Mouse (Mus musculus) liver, embryonic 14.5 days (tissue): ENCODE data around the gene Mrgprd. TPM values are rescaled to one million over a fixed set of nuclear protein-coding genes. Genes with fewer than 3 reads are reported as not detected.

Source experiments
- ATAC-seq: fragments of 200-750 bp; cut with Nextera tagmentation; 2 replicates; pipeline ENCODE4 v1.8.0; 2017; ENCODE audit warnings: moderate number of reproducible peaks, mild to moderate bottlenecking, moderate library complexity; ENCODE audit not compliant: insufficient read depth
- DNase-seq, 3 experiments: peaks; one replicate each; pipeline ENCODE4 v3.0.0-alpha.2; 2012 to 2013; ENCODE audit warnings: low read depth in 3 of 3, low spot score in 3 of 3
- H3K27ac ChIP-seq: fragments of 300-500 bp; sonication (generic); 2 replicates; pipeline ENCODE4 v1.5.1; 2014; ENCODE audit warnings: moderate library complexity, mild to moderate bottlenecking, control low read depth, inconsistent platforms
- H3K27me3 ChIP-seq: fragments of 300-500 bp; sonication (generic); 2 replicates; pipeline ENCODE4 v1.6.1; 2014; ENCODE audit warnings: mild to moderate bottlenecking, low read length, moderate library complexity; ENCODE audit not compliant: control insufficient read depth, insufficient read depth
- H3K36me3 ChIP-seq: fragments of 300-500 bp; sonication (generic); replicated peaks from 2 replicates; pipeline ENCODE4 v1.6.1; 2014; ENCODE audit warnings: low read depth; ENCODE audit not compliant: control insufficient read depth, insufficient read depth
- H3K4me1 ChIP-seq, 2 experiments: fragments of 200-500 bp in 1 of 2; fragments of 300-500 bp in 1 of 2; sonication (generic) in 1 of 2; replicated peaks; 2 replicates each; pipeline ENCODE4 v1.6.1; 2012 to 2014; ENCODE audit warnings: antibody characterized with exemption in 1 of 2, inconsistent platforms in 1 of 2, low read length in 1 of 2; ENCODE audit not compliant: control insufficient read depth in 2 of 2, insufficient read depth in 2 of 2
- H3K4me2 ChIP-seq: fragments of 300-500 bp; sonication (generic); 2 replicates; pipeline ENCODE4 v1.6.1; 2014; ENCODE audit warnings: low read depth, mild to moderate bottlenecking, control low read depth, moderate library complexity
- H3K4me3 ChIP-seq, 2 experiments: fragments of 200-500 bp in 1 of 2; fragments of 300-500 bp in 1 of 2; sonication (generic) in 1 of 2; 2 replicates each; pipeline ENCODE4 v1.5.1; 2012 to 2014; ENCODE audit warnings: low read depth in 2 of 2, low read length in 2 of 2, mild to moderate bottlenecking in 2 of 2, control low read depth in 1 of 2, inconsistent platforms in 1 of 2, moderate library complexity in 1 of 2; ENCODE audit not compliant: insufficient read depth in 1 of 2
- H3K9ac ChIP-seq: fragments of 300-500 bp; sonication (generic); replicated peaks from 2 replicates; pipeline ENCODE4 v1.6.1; 2014; ENCODE audit warnings: mild to moderate bottlenecking, control low read depth, moderate library complexity
- H3K9me3 ChIP-seq: fragments of 300-500 bp; sonication (generic); 2 replicates; pipeline ENCODE4 v1.6.1; 2016; ENCODE audit warnings: low read length, mixed read lengths; ENCODE audit not compliant: control insufficient read depth
- CTCF ChIP-seq: IDR thresholded peaks from 2 replicates; pipeline ENCODE4 v1.5.1; 2016; ENCODE audit warnings: antibody characterized with exemption, low read depth, control low read depth
- EP300 ChIP-seq: IDR thresholded peaks from 2 replicates; pipeline ENCODE4 v1.6.1; 2016; ENCODE audit warnings: antibody characterized with exemption, low read depth
- WGBS: fragments of 180-500 bp; shearing (Covaris S2); extraction: QIAGEN DNeasy Blood & Tissue Kit; methylation state at CpG from one replicate; pipeline ENCODE4 v1.1.7; 2014; ENCODE audit not compliant: insufficient replicate concordance; 5-methylcytosine and 5-hydroxymethylcytosine counted together
- polyA plus RNA-seq, 2 experiments: library from polyadenylated mRNA; depleted of rRNA in 1 of 2; stranded (reverse) in 1 of 2; unstranded in 1 of 2; fragments of >200 nt; fragmentation: Nextera tagmentation in 1 of 2; extraction: Ambion mirVana in 1 of 2; gene quantifications; 2 replicates each; pipeline versions ENCODE4 v1.2.1 to v1.2.3; 2012 to 2014

The Mrgprd gene
- polyA plus RNA-seq, 2 experiments = not detected

DNA sequence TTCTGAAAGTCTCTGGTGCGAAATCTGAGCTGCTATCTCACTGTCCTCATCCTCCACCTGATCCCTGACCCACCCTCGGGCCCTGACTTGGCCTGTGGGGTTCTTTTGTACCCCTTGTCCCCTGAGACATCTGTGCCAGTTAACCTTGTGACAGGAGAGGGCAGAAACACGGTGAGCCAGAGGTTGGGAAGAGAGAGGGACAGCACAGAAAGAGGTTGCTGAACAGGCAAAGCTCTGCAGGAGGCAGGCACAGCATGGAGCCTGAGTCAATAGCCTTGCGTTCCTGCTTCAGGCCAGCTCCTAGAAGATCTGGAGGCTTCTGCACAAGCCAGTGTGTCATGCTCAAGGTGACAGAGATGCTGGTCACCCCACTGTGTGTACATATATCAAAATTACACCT is 9.0 kb downstream of the Mrgprd start:
- DNase-seq (no peak), ATAC-seq (no peak)
- Histone ChIP-seq H3K4me2 (no peak overlapping the region), H3K9ac (no peak overlapping the region), H3K27ac (no peak overlapping the region), H3K27me3 (no peaks in the 10 kb centered on the region), H3K9me3 (no peaks in the 10 kb centered on the region), H3K4me3 (no peak overlapping the region), H3K4me1 (no peaks in the 10 kb centered on the region), H3K36me3 (no peaks in the 10 kb centered on the region)
- WGBS = 24% methylated on average over 4 of the region's 4 CpGs
- TF ChIP-seq EP300 = no peak
- no peak for TF ChIP-seq CTCF

DNA sequence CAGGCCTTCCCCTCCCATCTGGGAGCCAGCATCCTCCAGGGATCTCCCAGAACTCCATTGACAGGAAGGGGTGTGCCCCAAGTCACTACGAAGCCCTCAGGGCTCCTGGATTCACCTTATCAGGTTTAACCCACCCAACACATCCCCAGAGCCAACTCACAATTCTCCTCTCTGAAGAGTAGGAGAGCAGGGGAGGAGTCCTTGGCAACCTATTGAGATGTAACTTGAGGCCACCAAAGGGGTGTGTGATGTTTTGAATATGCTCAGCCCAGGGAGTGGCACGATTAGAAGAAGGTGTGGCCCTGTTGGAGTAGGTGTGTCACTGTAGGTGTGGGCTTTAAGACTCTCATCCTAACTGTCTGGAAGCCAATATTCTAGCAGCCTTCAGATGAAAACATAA is 11.1 kb downstream of the Mrgprd start:
- 18% methylated on average over 2 of the region's 2 CpGs for WGBS
- ATAC-seq = 0 out of 2 replicates have a peak, but pooled peaks have one; percentile 28
- TF ChIP-seq EP300 (no peak), CTCF (no peak)

DNA sequence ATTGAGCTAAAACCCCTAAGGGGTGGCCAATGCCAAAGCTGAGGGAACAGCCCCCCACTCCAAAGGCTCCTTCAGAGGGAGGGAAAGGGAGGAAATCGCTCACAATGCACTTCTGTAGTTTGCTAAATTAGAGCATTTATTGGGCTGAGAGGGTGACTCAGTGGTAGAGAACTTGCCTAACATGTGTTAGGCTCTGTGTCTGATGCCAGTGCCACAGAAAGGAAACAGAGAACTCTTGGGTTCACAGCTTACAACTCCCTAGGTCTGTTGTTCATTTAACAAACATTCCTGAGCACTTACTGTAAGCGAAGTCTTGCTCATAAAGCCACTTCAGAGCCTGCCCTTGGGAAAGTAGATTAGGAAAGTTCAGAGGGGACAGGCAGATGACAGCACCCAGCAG is 15.3 kb downstream of the Mrgprd start:
- Histone ChIP-seq H3K9ac (no peak overlapping the region), H3K9me3 (no peaks in the 10 kb centered on the region), H3K36me3 (no peaks in the 10 kb centered on the region), H3K4me2 (no peak overlapping the region), H3K27ac (no peak overlapping the region), H3K4me1 (no peaks in the 10 kb centered on the region), H3K4me3 (no peak overlapping the region), H3K27me3 (no peaks in the 10 kb centered on the region)
- DNase-seq (no peak), ATAC-seq (no peak)
- 54% methylated on average over 2 of the region's 2 CpGs for WGBS
- TF ChIP-seq EP300 (no peak), CTCF (no peak)

More for the DNA sequence above, 11.1 kb downstream of the Mrgprd start:
- H3K4me1 ChIP-seq = no peaks in the 10 kb centered on the region
- peak in 1 of 3 experiments; percentile 24 for DNase-seq
- H3K27ac ChIP-seq = no peak overlapping the region
- H3K9ac ChIP-seq = no peak overlapping the region
- H3K4me3 ChIP-seq = no peak overlapping the region
- H3K9me3 ChIP-seq = no peaks in the 10 kb centered on the region
- H3K4me2 ChIP-seq = no peak overlapping the region
- H3K36me3 ChIP-seq = no peaks in the 10 kb centered on the region
- no peaks in the 10 kb centered on the region for H3K27me3 ChIP-seq

DNA sequence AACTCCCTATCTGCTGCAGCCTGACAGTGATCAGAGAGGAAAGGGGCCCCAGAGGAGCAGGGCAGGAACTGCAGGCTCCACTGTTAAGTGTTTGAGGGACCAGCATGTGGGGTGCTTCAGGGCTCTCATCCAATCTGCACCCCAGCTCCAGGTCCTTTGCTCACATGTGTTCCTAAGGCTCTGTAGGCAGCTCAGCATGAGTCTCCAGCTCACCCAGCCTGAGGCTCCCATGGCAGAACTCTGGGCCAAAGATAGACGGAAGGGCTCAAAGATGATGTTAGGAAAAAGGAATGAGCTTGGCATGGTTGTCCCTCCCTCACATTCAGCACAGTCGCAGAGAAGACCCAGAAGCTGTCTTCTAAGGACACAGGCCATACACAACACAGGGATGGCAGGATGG is 16.0 kb downstream of the Mrgprd start:
- Histone ChIP-seq H3K4me3 (no peak overlapping the region), H3K4me2 (no peak overlapping the region), H3K36me3 (no peaks in the 10 kb centered on the region), H3K4me1 (no peaks in the 10 kb centered on the region), H3K27ac (no peak overlapping the region), H3K9ac (no peak overlapping the region), H3K27me3 (no peaks in the 10 kb centered on the region), H3K9me3 (no peaks in the 10 kb centered on the region)
- WGBS = 55% methylated on average over 2 of the region's 2 CpGs
- ATAC-seq (no peak), DNase-seq (no peak)
- TF ChIP-seq EP300 (no peak), CTCF (0 out of 2 replicates have a peak, but pooled peaks have one; percentile 13)

DNA sequence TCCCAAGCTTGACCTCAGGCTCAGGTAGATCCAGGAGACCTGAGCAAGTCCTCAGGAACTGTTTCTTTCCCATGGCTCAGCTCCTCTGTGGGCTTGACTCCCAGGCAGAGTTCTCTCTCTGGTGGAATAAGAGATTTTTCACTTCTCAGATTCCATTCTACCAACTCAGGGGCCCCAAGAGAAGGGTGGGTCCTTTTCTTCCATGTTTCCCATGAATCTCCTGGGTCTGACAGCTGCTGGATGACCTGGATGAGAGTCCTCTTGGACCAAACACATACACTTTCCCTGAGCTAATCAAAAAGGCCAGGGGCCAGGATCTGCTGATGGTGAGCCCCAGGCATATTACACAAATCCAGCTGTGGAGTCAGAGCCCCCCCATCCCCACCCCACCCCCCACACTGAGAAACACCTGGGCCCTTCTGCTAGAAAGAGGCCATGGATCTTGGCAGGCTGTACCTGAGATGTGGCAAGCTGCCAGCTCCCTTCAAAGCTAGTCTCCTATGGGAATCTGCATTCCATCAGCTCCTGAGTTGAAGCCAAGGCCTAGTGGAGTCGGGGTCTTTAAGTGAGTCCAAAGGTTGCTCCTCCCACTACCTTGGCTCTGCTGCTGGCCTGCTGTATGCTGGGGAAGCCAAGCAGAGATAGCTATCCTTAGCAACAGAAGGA is 17.9 kb downstream of the Mrgprd start:
- TF ChIP-seq EP300 = no peak
- TF ChIP-seq CTCF = no peak

More for the DNA sequence above, 17.9 kb downstream of the Mrgprd start:
- DNase-seq = no peak
- H3K27ac ChIP-seq = no peak overlapping the region
- no peak overlapping the region for H3K4me2 ChIP-seq
- H3K27me3 ChIP-seq = no peaks in the 10 kb centered on the region
- H3K4me3 ChIP-seq = no peak overlapping the region
- no peak for ATAC-seq
- H3K36me3 ChIP-seq = no peaks in the 10 kb centered on the region
- H3K4me1 ChIP-seq = no peaks in the 10 kb centered on the region
- no peaks in the 10 kb centered on the region for H3K9me3 ChIP-seq
- WGBS = 48% methylated on average over 1 of the region's 1 CpGs
- H3K9ac ChIP-seq = no peak overlapping the region
